Mouse (Mus musculus) retina, embryonic 14.5 days (tissue): ENCODE results near the gene Mup22.
"Not testable (repeated sequence)": the region's sequence is repeated elsewhere in the genome, so short reads cannot be mapped to it uniquely, and the experiment has no call there.

ENCODE experiments used
- DNase-seq: peaks from one replicate; pipeline ENCODE4 v3.0.0-alpha.2; 2015; ENCODE audit warnings: low spot score

The Mup22 gene

GRCm38 (mm10) chr4:60821363-60821762 is at the start of gene Mup22:
TSS of gene Mup22 (minus strand) at chr4:60821463.
- not testable (repeated sequence) for DNase-seq

GRCm38 (mm10) chr4:60840889-60841288 is 19.6 kb upstream of the Mup22 start:
- not testable (repeated sequence) for DNase-seq
